Mouse (Mus musculus): ENCODE data around the gene Rbpjl. TPM values are rescaled to one million over a fixed set of nuclear protein-coding genes. Genes with fewer than 3 reads are reported as not detected.

The Rbpjl gene
- polyA plus RNA-seq, 1 experiment from 2014 or later: 16.8 TPM

DNA sequence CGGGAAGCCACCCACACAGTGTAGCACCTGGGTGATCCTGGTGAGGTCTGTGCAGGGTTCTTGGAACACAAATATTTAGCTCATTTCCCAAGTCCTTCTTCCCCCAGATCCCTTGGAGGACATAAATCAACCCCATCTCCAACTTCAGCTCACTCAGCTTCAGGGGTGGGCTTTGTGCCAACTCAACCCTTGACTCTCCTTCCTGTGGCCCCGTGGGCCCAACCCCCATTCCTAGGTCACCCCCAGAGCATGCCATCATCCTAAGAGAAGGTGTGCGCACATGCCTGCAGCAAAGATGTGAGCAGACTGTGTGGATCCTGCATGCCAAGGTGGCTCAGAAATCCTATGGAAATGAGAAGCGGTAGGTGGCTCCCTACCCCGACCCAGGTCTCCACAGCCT lies 2.6 kb downstream of the Rbpjl start:
- Histone ChIP-seq H3K4me3 (ENCODE audit: low read length) (peak overlapping the region; percentile 53), H3K9me3 (ENCODE audit: control insufficient read depth, low read length) (no peaks in the 10 kb centered on the region), H3K4me1 (replicated peaks; ENCODE audit: control insufficient read depth, insufficient read depth, low read length) (peaks cover 16% of the 10 kb centered on the region), H3K4me2 (ENCODE audit: low read depth, low read length) (peak overlapping the region; percentile 71), H3K27ac (ENCODE audit: low read length) (peak overlapping the region; percentile 95), H3K9ac (ENCODE audit: low read length) (peak overlapping the region; percentile 75), H3K27me3 (ENCODE audit: control insufficient read depth, insufficient read depth, low read depth, low read length) (peaks cover 33% of the 10 kb centered on the region), H3K36me3 (ENCODE audit: control insufficient read depth, insufficient read depth, low read length) (no peaks in the 10 kb centered on the region)
- 28% methylated on average over 5 of the region's 5 CpGs for WGBS
- no peak for ATAC-seq (ENCODE audit: low read depth)

DNA sequence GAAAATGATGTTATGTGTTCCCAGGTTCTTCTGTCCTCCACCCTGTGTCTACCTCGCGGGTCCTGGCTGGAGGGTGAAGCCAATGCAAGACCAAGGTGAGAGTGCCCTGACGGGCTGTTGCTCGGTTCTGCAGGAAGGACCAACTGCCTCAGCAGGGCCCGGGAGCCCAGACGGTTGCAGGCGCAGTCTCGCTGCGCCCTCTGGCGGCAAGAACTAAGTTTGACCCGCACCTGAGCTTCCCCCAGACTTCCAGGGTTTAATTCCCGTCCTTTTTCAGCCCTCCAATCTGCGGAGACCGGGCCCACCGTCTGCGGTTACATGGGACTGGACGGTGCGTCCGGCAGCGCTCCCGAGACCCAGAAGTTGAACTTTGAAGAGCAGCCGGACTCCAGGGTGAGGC lies 4.8 kb downstream of the Rbpjl start:
- Histone ChIP-seq H3K27ac (ENCODE audit: low read length) (no peak overlapping the region), H3K4me2 (ENCODE audit: low read depth, low read length) (peak overlapping the region; percentile 42), H3K27me3 (ENCODE audit: control insufficient read depth, insufficient read depth, low read depth, low read length) (peaks cover 19% of the 10 kb centered on the region; the same call in 1 of the 2 replicates), H3K4me1 (replicated peaks; ENCODE audit: control insufficient read depth, insufficient read depth, low read length) (peaks cover 14% of the 10 kb centered on the region), H3K4me3 (ENCODE audit: low read length) (no peak overlapping the region), H3K36me3 (ENCODE audit: control insufficient read depth, insufficient read depth, low read length) (no peaks in the 10 kb centered on the region), H3K9ac (ENCODE audit: low read length) (no peak overlapping the region), H3K9me3 (ENCODE audit: control insufficient read depth, low read length) (no peaks in the 10 kb centered on the region)
- no peak; the same call in 1 of the 2 replicates for ATAC-seq (ENCODE audit: low read depth)
- under 1% methylated on average over 22 of the region's 22 CpGs for WGBS

DNA sequence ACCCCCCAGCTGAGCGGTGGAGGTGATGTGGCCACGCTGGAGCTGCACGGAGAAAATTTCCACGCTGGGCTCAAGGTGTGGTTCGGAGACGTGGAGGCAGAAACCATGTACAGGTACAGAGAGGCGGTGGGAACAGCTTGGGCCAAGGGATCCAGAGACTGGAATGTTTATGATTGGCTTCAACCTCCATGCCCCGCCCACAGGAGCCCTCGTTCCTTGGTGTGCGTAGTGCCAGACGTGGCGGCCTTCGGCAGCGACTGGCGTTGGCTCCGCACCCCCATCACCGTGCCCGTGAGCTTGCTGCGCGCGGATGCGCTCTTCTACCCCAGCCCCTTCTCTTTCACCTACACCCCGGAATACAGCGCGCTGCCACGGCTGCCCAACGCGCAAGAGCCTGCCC lies 11.2 kb downstream of the Rbpjl start:
- H3K4me2 ChIP-seq (ENCODE audit: low read depth, low read length): peak overlapping the region; percentile 40
- 15% methylated on average over 28 of the region's 28 CpGs for WGBS
- H3K27me3 ChIP-seq (ENCODE audit: control insufficient read depth, insufficient read depth, low read depth, low read length): no peaks in the 10 kb centered on the region
- peak; percentile 53 for ATAC-seq (ENCODE audit: low read depth)
- H3K4me1 ChIP-seq (replicated peaks; ENCODE audit: control insufficient read depth, insufficient read depth, low read length): peaks cover 8% of the 10 kb centered on the region; the same call in 1 of the 2 replicates
- no peak overlapping the region for H3K27ac ChIP-seq (ENCODE audit: low read length)
- no peaks in the 10 kb centered on the region for H3K36me3 ChIP-seq (ENCODE audit: control insufficient read depth, insufficient read depth, low read length)
- peak overlapping the region; percentile 50; the same call in 1 of the 2 replicates for H3K9ac ChIP-seq (ENCODE audit: low read length)
- H3K4me3 ChIP-seq (ENCODE audit: low read length): 0 out of 2 replicates have a peak overlapping the region, but pooled peaks have one; percentile 5
- H3K9me3 ChIP-seq (ENCODE audit: control insufficient read depth, low read length): no peaks in the 10 kb centered on the region

DNA sequence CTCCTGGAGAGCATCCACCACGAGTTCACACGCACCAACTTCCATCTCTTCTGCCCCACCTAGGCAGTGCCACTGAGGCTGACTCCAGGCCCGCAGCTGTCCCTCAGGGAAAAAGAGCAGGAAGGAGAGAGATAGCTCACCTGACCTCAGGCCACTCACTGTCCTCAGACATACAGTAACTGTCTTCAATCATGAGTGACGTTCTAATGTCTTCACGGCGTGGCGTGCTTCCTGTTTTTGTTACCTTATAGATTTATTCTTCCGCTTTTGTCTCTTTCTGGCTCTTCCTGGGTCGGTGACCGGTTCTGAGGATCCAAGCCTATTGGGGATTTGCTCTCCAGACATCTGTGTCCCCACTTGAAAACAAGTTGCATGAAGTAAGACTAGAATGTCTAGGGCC lies 11.6 kb downstream of the Rbpjl start:
- Histone ChIP-seq H3K27me3 (ENCODE audit: control insufficient read depth, insufficient read depth, low read depth, low read length) (no peaks in the 10 kb centered on the region), H3K4me3 (ENCODE audit: low read length) (0 out of 2 replicates have a peak overlapping the region, but pooled peaks have one; percentile 5), H3K9me3 (ENCODE audit: control insufficient read depth, low read length) (no peaks in the 10 kb centered on the region), H3K4me2 (ENCODE audit: low read depth, low read length) (peak overlapping the region; percentile 40), H3K27ac (ENCODE audit: low read length) (no peak overlapping the region), H3K9ac (ENCODE audit: low read length) (peak overlapping the region; percentile 50; the same call in 1 of the 2 replicates), H3K36me3 (ENCODE audit: control insufficient read depth, insufficient read depth, low read length) (no peaks in the 10 kb centered on the region), H3K4me1 (replicated peaks; ENCODE audit: control insufficient read depth, insufficient read depth, low read length) (peaks cover 8% of the 10 kb centered on the region; the same call in 1 of the 2 replicates)
- no peak for ATAC-seq (ENCODE audit: low read depth)
- WGBS: 55% methylated on average over 10 of the region's 10 CpGs

DNA sequence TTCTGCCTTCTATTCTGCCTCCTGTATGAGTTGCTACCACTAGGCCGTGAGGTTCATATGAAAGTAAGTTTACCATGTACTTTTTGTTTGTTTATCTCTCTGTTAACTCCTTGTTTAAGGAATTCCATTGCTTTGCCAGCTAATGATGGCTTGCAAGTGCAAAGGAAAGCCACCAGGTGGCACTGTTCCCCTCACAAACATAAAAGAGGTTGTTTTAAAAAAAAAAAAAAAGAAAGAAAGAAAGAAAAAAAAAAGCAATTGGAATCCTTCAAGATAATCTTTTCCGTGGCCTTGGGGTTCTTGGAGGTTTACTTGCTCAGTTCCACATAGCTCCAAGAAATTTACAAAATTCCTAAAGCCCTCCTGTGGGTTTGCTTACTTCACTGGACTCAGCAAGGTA lies 14.3 kb downstream of the Rbpjl start:
- no peak for ATAC-seq (ENCODE audit: low read depth)

DNA sequence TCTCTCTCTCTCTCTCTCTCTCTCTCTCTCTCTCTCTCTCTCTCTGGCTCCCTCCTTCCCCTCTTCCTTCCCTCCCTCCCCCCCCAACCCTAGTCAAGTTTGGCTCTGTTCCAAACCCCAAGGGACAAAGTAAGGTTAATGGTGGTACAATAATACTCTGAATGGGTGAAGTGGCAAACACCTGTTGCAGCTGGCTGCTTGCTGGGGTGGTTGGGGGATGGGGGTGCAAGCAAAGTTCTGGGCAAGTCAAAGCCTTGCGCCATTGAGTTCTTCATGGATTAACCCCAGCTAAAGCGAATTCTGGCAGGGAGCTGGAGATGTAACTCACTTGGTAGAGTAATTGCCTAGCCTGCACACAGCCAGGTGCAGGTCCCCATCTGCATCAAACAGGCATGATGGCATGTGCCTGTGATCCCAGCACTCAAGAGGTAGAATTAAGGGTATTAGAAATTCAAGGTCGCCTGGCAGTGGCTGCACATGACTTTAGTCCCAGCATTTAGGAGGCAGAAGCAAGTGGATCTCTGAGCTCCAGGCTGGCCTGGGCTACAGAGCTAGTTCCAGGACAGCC lies 15.5 kb downstream of the Rbpjl start:
- Histone ChIP-seq H3K9ac (ENCODE audit: low read length) (no peak overlapping the region), H3K4me1 (replicated peaks; ENCODE audit: control insufficient read depth, insufficient read depth, low read length) (peaks cover 8% of the 10 kb centered on the region; the same call in 1 of the 2 replicates), H3K27me3 (ENCODE audit: control insufficient read depth, insufficient read depth, low read depth, low read length) (no peaks in the 10 kb centered on the region), H3K27ac (ENCODE audit: low read length) (no peak overlapping the region), H3K4me3 (ENCODE audit: low read length) (no peak overlapping the region), H3K4me2 (ENCODE audit: low read depth, low read length) (no peak overlapping the region), H3K36me3 (ENCODE audit: control insufficient read depth, insufficient read depth, low read length) (no peaks in the 10 kb centered on the region), H3K9me3 (ENCODE audit: control insufficient read depth, low read length) (no peaks in the 10 kb centered on the region)
- WGBS: 39% methylated on average over 3 of the region's 3 CpGs
- no peak for ATAC-seq (ENCODE audit: low read depth)

More for the DNA sequence above, 14.3 kb downstream of the Rbpjl start:
- Histone ChIP-seq H3K9ac (ENCODE audit: low read length) (no peak overlapping the region), H3K4me2 (ENCODE audit: low read depth, low read length) (no peak overlapping the region), H3K36me3 (ENCODE audit: control insufficient read depth, insufficient read depth, low read length) (no peaks in the 10 kb centered on the region), H3K27me3 (ENCODE audit: control insufficient read depth, insufficient read depth, low read depth, low read length) (no peaks in the 10 kb centered on the region), H3K4me1 (replicated peaks; ENCODE audit: control insufficient read depth, insufficient read depth, low read length) (peaks cover 8% of the 10 kb centered on the region; the same call in 1 of the 2 replicates), H3K9me3 (ENCODE audit: control insufficient read depth, low read length) (no peaks in the 10 kb centered on the region), H3K27ac (ENCODE audit: low read length) (no peak overlapping the region), H3K4me3 (ENCODE audit: low read length) (no peak overlapping the region)
- WGBS: 0% methylated on average over 2 of the region's 2 CpGs

DNA sequence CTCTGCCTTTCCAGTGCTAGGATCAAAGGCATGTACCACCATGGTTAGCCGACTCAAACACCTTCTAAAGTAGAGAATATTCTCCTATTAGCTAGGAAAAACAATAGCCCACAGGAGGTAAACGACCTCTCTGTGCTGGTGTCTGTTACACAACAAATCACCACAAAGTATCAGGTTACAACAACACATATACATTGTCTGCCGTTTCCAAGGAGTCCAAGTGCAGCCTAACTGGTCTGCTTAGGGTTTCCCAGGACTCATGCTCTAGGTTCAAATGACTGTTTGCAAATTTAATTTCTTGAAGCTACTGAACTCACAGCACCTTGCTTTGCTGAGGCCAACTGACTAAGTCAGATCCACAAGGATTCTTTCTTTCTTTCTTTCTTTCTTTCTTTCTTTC lies 16.5 kb downstream of the Rbpjl start:
- Histone ChIP-seq H3K9me3 (ENCODE audit: control insufficient read depth, low read length) (no peaks in the 10 kb centered on the region), H3K4me1 (replicated peaks; ENCODE audit: control insufficient read depth, insufficient read depth, low read length) (peaks cover 6% of the 10 kb centered on the region; the same call in 1 of the 2 replicates), H3K4me3 (ENCODE audit: low read length) (no peak overlapping the region), H3K27ac (ENCODE audit: low read length) (no peak overlapping the region), H3K4me2 (ENCODE audit: low read depth, low read length) (no peak overlapping the region), H3K36me3 (ENCODE audit: control insufficient read depth, insufficient read depth, low read length) (peaks cover 9% of the 10 kb centered on the region), H3K27me3 (ENCODE audit: control insufficient read depth, insufficient read depth, low read depth, low read length) (no peaks in the 10 kb centered on the region), H3K9ac (ENCODE audit: low read length) (no peak overlapping the region)
- ATAC-seq (ENCODE audit: low read depth): no peak
- 9% methylated on average over 3 of the region's 3 CpGs for WGBS

DNA sequence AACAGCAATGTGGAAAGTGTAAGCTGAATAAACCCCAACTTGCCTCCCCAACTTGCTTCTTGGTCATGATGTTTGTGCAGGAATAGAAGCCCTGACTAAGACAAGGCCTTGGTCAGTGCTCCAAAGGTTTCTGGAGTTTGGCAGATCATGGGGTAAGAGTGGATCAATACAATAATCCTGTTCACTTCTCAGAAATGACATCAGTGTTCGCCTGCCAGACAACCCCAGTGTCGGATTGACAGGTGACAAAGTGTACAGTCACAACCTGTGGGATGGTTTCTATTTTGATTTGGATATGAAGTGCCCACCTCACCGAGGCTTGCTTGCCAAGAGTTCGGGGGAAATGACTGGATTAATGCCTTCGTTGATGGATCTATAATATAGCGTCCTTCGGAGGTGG lies 18.4 kb downstream of the Rbpjl start:
- Histone ChIP-seq H3K36me3 (ENCODE audit: control insufficient read depth, insufficient read depth, low read length) (peaks cover 12% of the 10 kb centered on the region), H3K4me2 (ENCODE audit: low read depth, low read length) (no peak overlapping the region), H3K4me1 (replicated peaks; ENCODE audit: control insufficient read depth, insufficient read depth, low read length) (peaks cover 5% of the 10 kb centered on the region; the same call in 1 of the 2 replicates), H3K9me3 (ENCODE audit: control insufficient read depth, low read length) (no peaks in the 10 kb centered on the region), H3K9ac (ENCODE audit: low read length) (no peak overlapping the region), H3K27me3 (ENCODE audit: control insufficient read depth, insufficient read depth, low read depth, low read length) (no peaks in the 10 kb centered on the region), H3K27ac (ENCODE audit: low read length) (no peak overlapping the region), H3K4me3 (ENCODE audit: low read length) (no peak overlapping the region)
- no peak for ATAC-seq (ENCODE audit: low read depth)
- 83% methylated on average over 7 of the region's 7 CpGs for WGBS

DNA sequence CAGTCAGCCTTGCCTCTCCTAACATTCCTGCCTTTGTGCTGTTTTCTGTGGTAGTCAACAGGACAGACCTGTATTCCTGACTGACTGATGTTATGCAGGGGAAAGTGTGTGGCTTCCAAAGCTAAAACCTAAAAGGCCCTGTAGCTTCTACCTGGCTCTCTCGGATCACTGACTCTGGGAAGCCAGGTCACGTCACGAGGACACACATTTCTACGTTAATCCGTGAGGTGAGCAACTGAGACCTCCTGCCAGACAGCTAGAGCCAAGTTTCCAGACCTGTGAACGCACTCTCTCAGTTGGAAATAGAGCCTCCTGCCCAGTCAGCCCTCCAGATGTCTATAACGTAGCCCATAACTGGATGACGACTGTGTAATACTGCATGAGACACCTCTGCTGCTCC lies 19.0 kb downstream of the Rbpjl start:
- H3K4me1 ChIP-seq (replicated peaks; ENCODE audit: control insufficient read depth, insufficient read depth, low read length): peaks cover 5% of the 10 kb centered on the region; the same call in 1 of the 2 replicates
- peaks cover 15% of the 10 kb centered on the region for H3K36me3 ChIP-seq (ENCODE audit: control insufficient read depth, insufficient read depth, low read length)
- no peak overlapping the region for H3K4me3 ChIP-seq (ENCODE audit: low read length)
- no peaks in the 10 kb centered on the region for H3K9me3 ChIP-seq (ENCODE audit: control insufficient read depth, low read length)
- ATAC-seq (ENCODE audit: low read depth): no peak
- H3K27me3 ChIP-seq (ENCODE audit: control insufficient read depth, insufficient read depth, low read depth, low read length): no peaks in the 10 kb centered on the region
- no peak overlapping the region for H3K9ac ChIP-seq (ENCODE audit: low read length)
- 81% methylated on average over 8 of the region's 8 CpGs for WGBS
- H3K27ac ChIP-seq (ENCODE audit: low read length): no peak overlapping the region; the same call in 1 of the 2 replicates
- H3K4me2 ChIP-seq (ENCODE audit: low read depth, low read length): no peak overlapping the region

All from lung, embryonic 16.5 days (tissue).